29 mouse cellular contexts compared by ENCODE assay signal in the genomic region with DNA sequence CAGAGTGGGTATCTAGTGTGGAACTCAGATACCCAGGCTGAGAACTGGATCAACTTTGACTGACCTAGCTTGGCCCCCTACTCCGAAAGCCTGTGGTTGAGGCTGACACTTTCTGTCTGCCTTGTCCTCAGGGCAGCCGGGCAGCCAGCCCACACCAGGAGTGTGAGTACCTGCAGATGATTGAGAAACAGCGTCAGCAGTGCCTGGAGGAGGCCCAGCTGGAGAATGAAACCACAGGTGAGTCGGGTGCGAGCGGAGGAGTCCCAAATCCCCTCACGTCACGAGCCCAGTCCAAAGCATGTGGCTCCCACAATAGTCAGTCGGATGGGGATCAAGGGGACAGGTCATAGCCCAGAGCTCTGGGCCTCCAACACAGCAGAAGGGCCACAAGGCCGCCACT. TPM values are rescaled to one million over a fixed set of nuclear protein-coding genes. Genes with fewer than 3 reads are reported as not detected.
"Had no signal": no experiment of that assay in that cellular context is flagged by ENCODE, and none has a peak within 500 bp of the region (broad histone marks: within the 10 kb centered on the region; RNA-seq: fewer than 3 reads in every experiment).

No protein-coding gene starts in this region.

- H3K4me1 ChIP-seq: heart, embryonic 15.5 days; hindbrain, embryonic 13.5 days; hindbrain, embryonic 15.5 days; limb, embryonic 10.5 days; liver, embryonic 13.5 days had no signal

- H3K9me3 ChIP-seq: heart, embryonic 13.5 days; heart, embryonic 15.5 days; hindbrain, embryonic 13.5 days; hindbrain, embryonic 15.5 days; intestine, embryonic 15.5 days; limb, embryonic 10.5 days; limb, embryonic 12.5 days; liver, embryonic 13.5 days had no signal

- H3K27ac ChIP-seq: heart, adult 2 months; heart, embryonic 13.5 days; heart, embryonic 15.5 days; hindbrain, embryonic 13.5 days; hindbrain, embryonic 15.5 days; hindbrain, postnatal 0 days; intestine, embryonic 15.5 days; layer of hippocampus, adult 2 months; left cerebral cortex, adult 2 months; limb, embryonic 10.5 days; limb, embryonic 12.5 days; liver, embryonic 13.5 days had no signal

- ATAC-seq: hindbrain, postnatal 0 days; intestine, embryonic 15.5 days; intestine, postnatal 0 days had no signal

- H3K9ac ChIP-seq: heart, embryonic 13.5 days; heart, embryonic 15.5 days; hindbrain, embryonic 13.5 days; hindbrain, embryonic 15.5 days; intestine, embryonic 15.5 days; limb, embryonic 12.5 days; liver, embryonic 13.5 days had no signal

- DNase-seq: gastrocnemius, postnatal 10 days; gastrocnemius, postnatal 25 days; heart, adult 11 months; heart, adult 2 months; heart, postnatal 14 days; heart, postnatal 36 days; kidney, adult 18-20 months; kidney, adult 8-10 months; kidney, postnatal 10 days; kidney, postnatal 25 days; kidney, postnatal 4 days; liver; liver, embryonic 13.5 days had no signal

- H3K36me3 ChIP-seq: heart, embryonic 13.5 days; heart, embryonic 15.5 days; hindbrain, embryonic 13.5 days; hindbrain, embryonic 15.5 days; intestine, embryonic 15.5 days; limb, embryonic 10.5 days; limb, embryonic 12.5 days; liver, embryonic 13.5 days had no signal

- H3K4me3 ChIP-seq: heart, adult 2 months; heart, embryonic 13.5 days; heart, embryonic 15.5 days; hindbrain, embryonic 13.5 days; hindbrain, embryonic 15.5 days; intestine, embryonic 15.5 days; layer of hippocampus, adult 2 months; left cerebral cortex, adult 2 months; limb, embryonic 10.5 days; limb, embryonic 12.5 days; liver, embryonic 13.5 days had no signal

- H3K4me2 ChIP-seq: heart, embryonic 11.5 days; heart, embryonic 13.5 days; heart, embryonic 15.5 days; hindbrain, embryonic 13.5 days; hindbrain, embryonic 15.5 days; intestine, embryonic 15.5 days; limb, embryonic 12.5 days; liver, embryonic 11.5 days; liver, embryonic 13.5 days had no signal

- H3K27me3 ChIP-seq: hindbrain, embryonic 13.5 days; hindbrain, embryonic 15.5 days; intestine, embryonic 15.5 days had no signal

RNA-seq across cellular contexts. Expression of a gene that starts 11.2 kb away (rescaled TPM):
- polyA plus RNA-seq: kidney, embryonic 14.5 days had no signal

RNA-seq across cellular contexts. Expression of a gene that starts 11.8 kb away (rescaled TPM):
- polyA plus RNA-seq: heart, embryonic 11.5 days; heart, embryonic 13.5 days; heart, postnatal 0 days; hindbrain, embryonic 11.5 days; hindbrain, embryonic 13.5 days; intestine, embryonic 15.5 days; limb, embryonic 10.5 days; limb, embryonic 12.5 days; liver, embryonic 11.5 days had no signal
